Mouse (Mus musculus) mesoderm, embryonic 11.5 days (tissue): ENCODE measurements around the gene Mfsd9.
A peak's percentile ranks its signal among the peaks of the same experiment; 100 is the strongest.

ENCODE experiments used
- DNase-seq: peaks from one replicate; pipeline ENCODE4 v3.0.0-alpha.2; 2012; ENCODE audit warnings: low read depth, low spot score

The Mfsd9 gene

GRCm38 (mm10) chr1:40783450-40783849 is 7.0 kb downstream of the Mfsd9 start:
- no peak for DNase-seq

GRCm38 (mm10) chr1:40776763-40777162 is 13.7 kb downstream of the Mfsd9 start:
- DNase-seq: no peak

GRCm38 (mm10) chr1:40776102-40776501 is 14.4 kb downstream of the Mfsd9 start:
- no peak for DNase-seq

- DNase-seq: no peak
These were observed 16.4 kb downstream of the Mfsd9 start for GRCm38 (mm10) chr1:40774040-40774439.

GRCm38 (mm10) chr1:40773234-40773633 is 17.3 kb downstream of the Mfsd9 start:
- no peak for DNase-seq

- DNase-seq: no peak
These were observed 19.1 kb downstream of the Mfsd9 start for GRCm38 (mm10) chr1:40771196-40771970.

- DNase-seq: no peak
These were observed 21.1 kb downstream of the Mfsd9 start for GRCm38 (mm10) chr1:40769331-40769894.

- peak; percentile 53 for DNase-seq
These were observed 21.9 kb downstream of the Mfsd9 start for GRCm38 (mm10) chr1:40768606-40769005.

GRCm38 (mm10) chr1:40767588-40767987 is 22.9 kb downstream of the Mfsd9 start:
- no peak for DNase-seq

GRCm38 (mm10) chr1:40765521-40765920 is 25.0 kb downstream of the Mfsd9 start:
- no peak for DNase-seq

GRCm38 (mm10) chr1:40764701-40765275 is 25.7 kb downstream of the Mfsd9 start:
- no peak for DNase-seq

- DNase-seq: no peak
These were observed 26.4 kb downstream of the Mfsd9 start for GRCm38 (mm10) chr1:40764042-40764441.

GRCm38 (mm10) chr1:40759751-40760445 is 30.6 kb downstream of the Mfsd9 start:
- DNase-seq: no peak

- DNase-seq: no peak
These were observed 44.4 kb downstream of the Mfsd9 start for GRCm38 (mm10) chr1:40746089-40746488.

- no peak for DNase-seq
These were observed 49.7 kb downstream of the Mfsd9 start for GRCm38 (mm10) chr1:40740739-40741138.

- peak; percentile 25 for DNase-seq
These were observed 52.2 kb downstream of the Mfsd9 start for GRCm38 (mm10) chr1:40738246-40738645.

GRCm38 (mm10) chr1:40737671-40738070 is 52.8 kb downstream of the Mfsd9 start:
- DNase-seq: no peak

- DNase-seq: no peak
These were observed 61.9 kb downstream of the Mfsd9 start for GRCm38 (mm10) chr1:40728636-40729035.

- no peak for DNase-seq
These were observed 63.1 kb downstream of the Mfsd9 start for GRCm38 (mm10) chr1:40727404-40727803.

- DNase-seq: no peak
These were observed 64.4 kb downstream of the Mfsd9 start for GRCm38 (mm10) chr1:40726051-40726450.
